In the genomic region with DNA sequence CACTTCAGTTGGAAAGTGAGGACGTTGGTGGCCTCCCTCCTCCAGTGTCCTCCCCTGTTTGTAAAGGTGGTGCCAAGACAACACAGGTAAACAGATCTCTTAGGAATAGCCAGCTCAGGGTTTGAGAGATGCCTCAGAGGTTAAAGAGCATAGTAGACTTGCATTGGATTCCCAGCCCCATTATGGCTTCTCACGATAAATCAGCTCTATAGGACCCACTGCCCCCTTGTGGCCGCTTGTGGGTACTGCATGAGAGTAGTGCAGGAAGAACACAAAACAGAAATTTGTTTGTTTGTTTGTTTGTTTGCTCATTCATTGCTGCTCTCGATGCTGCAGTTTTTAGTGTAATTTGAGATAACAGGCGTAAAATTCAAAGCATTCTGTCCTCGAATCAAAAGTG, we compare ENCODE assay signal across 8 mouse cellular contexts.
DNase-seq lines count a peak whose midpoint lies in the region; ATAC-seq and TF ChIP-seq lines count a peak whose summit lies in the region.

No protein-coding gene starts in this region.

- 0 out of 2 replicates have a peak, but pooled peaks have one; percentile 67 for ATAC-seq in erythroid progenitor cell, adult 5-6 weeks (replicated peaks; ENCODE audit: low FRiP score, poor library complexity, severe bottlenecking)
- no peak for ATAC-seq in liver, embryonic 11.5 days (replicated peaks; ENCODE audit: low FRiP score)
- no peak for ATAC-seq in activated CD4-positive, CD25-positive, alpha-beta regulatory T cell, adult 4 months

- H3K4me1 ChIP-seq in liver, embryonic 11.5 days (replicated peaks; ENCODE audit: control insufficient read depth, insufficient read depth, low read length): no peaks in the 10 kb centered on the region

- no peak overlapping the region for H3K4me3 ChIP-seq in liver, embryonic 11.5 days (ENCODE audit: low read depth, low read length)

- peak; percentile 72; the same call in 1 of the 2 replicates for TF ChIP-seq CTCF in brain, embryonic 14.5 days (IDR thresholded peaks at IDR 0.05; ENCODE audit: borderline replicate concordance, extremely low read depth, insufficient read depth, insufficient read length)

- H3K9me3 ChIP-seq in liver, embryonic 11.5 days (ENCODE audit: control insufficient read depth, low read length): no peaks in the 10 kb centered on the region

- no peak overlapping the region for H3K27ac ChIP-seq in liver, embryonic 11.5 days (ENCODE audit: low read depth, low read length)

- no peaks in the 10 kb centered on the region for H3K27me3 ChIP-seq in liver, embryonic 11.5 days (replicated peaks; ENCODE audit: control insufficient read depth, insufficient read depth, low read length)

- 24% methylated on average over 6 of the region's 6 CpGs for WGBS in liver, embryonic 11.5 days

- no peak overlapping the region for H3K4me2 ChIP-seq in liver, embryonic 11.5 days

- intact Hi-C loops in left cerebral cortex, postnatal 36 days (cut with DNase I): loop anchor here (1.0 kb wide), 1 partner anchor 208 kb away; no protein-coding TSS in a partner anchor

- TF ChIP-seq POLR2A in brain, embryonic 14.5 days (IDR thresholded peaks at IDR 0.05; ENCODE audit: borderline replicate concordance, extremely low read depth, insufficient read depth, insufficient read length, poor library complexity, severe bottlenecking): no peak

- H3K36me3 ChIP-seq in liver, embryonic 11.5 days (ENCODE audit: control insufficient read depth, insufficient read depth, low read length): no peaks in the 10 kb centered on the region

- no peak overlapping the region for H3K9ac ChIP-seq in liver, embryonic 11.5 days (ENCODE audit: low read depth, low read length)

- DNase-seq in left cerebral cortex, adult 18-20 months (ENCODE audit: low spot score in 2 of 2): peak; percentile 34 to 72
- DNase-seq in left cerebral cortex, postnatal 36 days (ENCODE audit: low spot score in 2 of 2): no peak
- DNase-seq in MN1 (ENCODE audit: low spot score): peak; percentile 45
- DNase-seq in brain, embryonic 14.5 days (ENCODE audit: low read depth): peak; percentile 62
- DNase-seq in liver, embryonic 11.5 days (ENCODE audit: low spot score): peak; percentile 58
- DNase-seq in right cerebral cortex, postnatal 14 days: peak; percentile 51

Comparison
In these comparisons a context has a peak if more than half of its experiments do, and no peak if none do; other contexts are left out.
1. DNase-seq: peak in left cerebral cortex, adult 18-20 months (2 of 2), MN1 (single experiment), brain, embryonic 14.5 days (single experiment), liver, embryonic 11.5 days (single experiment) and right cerebral cortex, postnatal 14 days (single experiment); none in left cerebral cortex, postnatal 36 days (0 of 2).